Mouse (Mus musculus) kidney, embryonic 14.5 days (tissue): Measurements from ENCODE around the gene Gata3. TPM values are rescaled to one million over a fixed set of nuclear protein-coding genes. Genes with fewer than 3 reads are reported as not detected.

Experiments
- ATAC-seq: fragments of 200-750 bp; cut with Nextera tagmentation; 2 replicates; pipeline ENCODE4 v1.8.0; 2017; ENCODE audit warnings: moderate number of reproducible peaks, mild to moderate bottlenecking, moderate TSS enrichment, moderate library complexity; ENCODE audit not compliant: low FRiP score, low TSS enrichment
- H3K27ac ChIP-seq: fragments of 300-500 bp; sonication (generic); 2 replicates; pipeline ENCODE4 v1.5.1; 2014; ENCODE audit warnings: low read depth, mild to moderate bottlenecking, low read length, moderate library complexity, mixed read lengths
- H3K27me3 ChIP-seq: fragments of 300-500 bp; sonication (generic); 2 replicates; pipeline ENCODE4 v1.6.1; 2014; ENCODE audit warnings: mild to moderate bottlenecking, low read length; ENCODE audit not compliant: control insufficient read depth, insufficient read depth
- H3K36me3 ChIP-seq: fragments of 300-500 bp; sonication (generic); 2 replicates; pipeline ENCODE4 v1.6.1; 2014; ENCODE audit warnings: low read length, mixed read lengths; ENCODE audit not compliant: control insufficient read depth, insufficient read depth
- H3K4me1 ChIP-seq: fragments of 300-500 bp; sonication (generic); 2 replicates; pipeline ENCODE4 v1.6.1; 2014; ENCODE audit warnings: low read length, mixed read lengths; ENCODE audit not compliant: control insufficient read depth, insufficient read depth
- H3K4me2 ChIP-seq: fragments of 300-500 bp; sonication (generic); replicated peaks from 2 replicates; pipeline ENCODE4 v1.6.1; 2014; ENCODE audit warnings: low read depth, mild to moderate bottlenecking, low read length
- H3K4me3 ChIP-seq: fragments of 300-500 bp; sonication (generic); 2 replicates; pipeline ENCODE4 v1.5.1; 2014; ENCODE audit warnings: mild to moderate bottlenecking, low read length
- H3K9ac ChIP-seq: fragments of 300-500 bp; sonication (generic); 2 replicates; pipeline ENCODE4 v1.6.1; 2014; ENCODE audit warnings: low read depth, mild to moderate bottlenecking, low read length, moderate library complexity
- H3K9me3 ChIP-seq: fragments of 300-500 bp; sonication (generic); 2 replicates; pipeline ENCODE4 v1.6.1; 2016; ENCODE audit warnings: low read length; ENCODE audit not compliant: control insufficient read depth
- WGBS: fragments of 180-500 bp; shearing (Covaris S2); extraction: QIAGEN DNeasy Blood & Tissue Kit; methylation state at CpG from one replicate; pipeline ENCODE4 v1.1.7; 2014; 5-methylcytosine and 5-hydroxymethylcytosine counted together
- polyA plus RNA-seq: library from polyadenylated mRNA; unstranded; fragments of >200 nt; fragmentation: Nextera tagmentation; extraction: Ambion mirVana; gene quantifications from 2 replicates; pipeline ENCODE4 v1.2.1, GENCODE M21; 2014

The Gata3 gene
- polyA plus RNA-seq, 1 experiment from 2014 or later: 87.4 TPM

GRCm38 (mm10) chr2:9827624-9828023 lies 62.2 kb downstream of the Gata3 start:
- no peak overlapping the region for H3K27ac ChIP-seq
- no peak overlapping the region for H3K4me2 ChIP-seq
- H3K36me3 ChIP-seq: no peaks in the 10 kb centered on the region
- H3K4me1 ChIP-seq: no peaks in the 10 kb centered on the region
- ATAC-seq: no peak
- no peak overlapping the region for H3K4me3 ChIP-seq
- no peak overlapping the region for H3K9ac ChIP-seq
- no peaks in the 10 kb centered on the region for H3K27me3 ChIP-seq
- 28% methylated on average over 3 of the region's 3 CpGs for WGBS
- no peaks in the 10 kb centered on the region for H3K9me3 ChIP-seq

DNA sequence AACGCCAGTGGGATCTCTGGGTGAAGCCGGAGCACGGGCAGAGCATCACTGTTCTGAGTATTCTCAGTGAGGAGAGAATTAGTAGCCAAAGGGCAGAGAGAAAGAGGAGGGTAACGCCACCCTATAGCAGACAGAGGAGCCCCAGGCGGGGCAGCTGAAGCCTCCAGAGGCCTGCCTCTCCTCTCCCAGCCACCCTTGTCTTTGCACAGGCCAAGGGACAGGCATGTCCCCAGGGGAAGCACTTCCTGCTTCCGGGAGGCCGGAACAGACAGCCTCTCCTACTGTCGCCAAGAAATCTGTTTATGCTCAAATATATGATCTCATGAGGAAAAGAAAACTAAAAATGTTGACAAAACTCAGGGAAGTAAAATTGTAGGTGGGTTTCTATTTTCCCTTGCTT lies 69.2 kb downstream of the Gata3 start:
- no peak overlapping the region for H3K4me3 ChIP-seq
- no peaks in the 10 kb centered on the region for H3K9me3 ChIP-seq
- ATAC-seq: no peak
- no peaks in the 10 kb centered on the region for H3K27me3 ChIP-seq
- H3K27ac ChIP-seq: no peak overlapping the region
- H3K4me1 ChIP-seq: no peaks in the 10 kb centered on the region
- WGBS: 86% methylated on average over 8 of the region's 8 CpGs
- H3K9ac ChIP-seq: no peak overlapping the region
- no peak overlapping the region for H3K4me2 ChIP-seq
- H3K36me3 ChIP-seq: no peaks in the 10 kb centered on the region

GRCm38 (mm10) chr2:9818177-9818785 lies 71.6 kb downstream of the Gata3 start:
- Histone ChIP-seq H3K9me3 (no peaks in the 10 kb centered on the region), H3K9ac (no peak overlapping the region), H3K4me3 (no peak overlapping the region), H3K27ac (no peak overlapping the region), H3K4me2 (no peak overlapping the region), H3K27me3 (no peaks in the 10 kb centered on the region), H3K4me1 (no peaks in the 10 kb centered on the region), H3K36me3 (no peaks in the 10 kb centered on the region)
- no peak for ATAC-seq
- WGBS: 54% methylated on average over 7 of the region's 7 CpGs

Other genes starting within 250 kb of the Gata3 start
- 3.7 and 4.4 TPM in 2 replicates for gene 4930412O13Rik, start 8.8 kb downstream of the Gata3 start, polyA plus RNA-seq
- gene 9230102O04Rik, start 494 bp downstream of the Gata3 start, polyA plus RNA-seq: 5.0 and 6.4 TPM in 2 replicates
- 13.0 and 18.5 TPM in 2 replicates for gene Taf3, start 158.6 kb upstream of the Gata3 start, polyA plus RNA-seq
- 703 and 779 TPM in 2 replicates for gene Atp5c1, start 190.5 kb upstream of the Gata3 start, polyA plus RNA-seq
- gene Kin, start 190.6 kb upstream of the Gata3 start, polyA plus RNA-seq: 29.9 and 37.9 TPM in 2 replicates
- 0.61 and 0.87 TPM in 2 replicates for gene Itih2, start 241.4 kb upstream of the Gata3 start, polyA plus RNA-seq